In genomic region chr13:44663062-44663461, GRCm38 (mm10) we compare ENCODE assay signal across 12 mouse cellular contexts.
DNase-seq lines count a peak whose midpoint lies in the region; ATAC-seq and TF ChIP-seq lines count a peak whose summit lies in the region.
"Had no signal": no experiment of that assay in that cellular context is flagged by ENCODE, and none has a peak within 500 bp of the region (broad histone marks: within the 10 kb centered on the region; RNA-seq: fewer than 3 reads in every experiment).

No protein-coding gene starts in this region.

- no peak overlapping the region; the same call in 1 of the 2 replicates for H3K4me2 ChIP-seq in heart, embryonic 11.5 days
- H3K4me2 ChIP-seq in liver, embryonic 14.5 days (ENCODE audit: low read depth): peak overlapping the region; percentile 65
- no peak overlapping the region for H3K4me2 ChIP-seq in stomach, embryonic 14.5 days (replicated peaks; ENCODE audit: low read depth, low read length)

- H3K36me3 ChIP-seq in heart, embryonic 11.5 days (ENCODE audit: control insufficient read depth, insufficient read depth, low read length): no peaks in the 10 kb centered on the region
- no peaks in the 10 kb centered on the region for H3K36me3 ChIP-seq in heart, adult 2 months (ENCODE audit: control insufficient read depth, insufficient read depth, low read length)
- H3K36me3 ChIP-seq in liver, embryonic 14.5 days (replicated peaks; ENCODE audit: control insufficient read depth, insufficient read depth, low read depth): no peaks in the 10 kb centered on the region
- no peaks in the 10 kb centered on the region for H3K36me3 ChIP-seq in stomach, embryonic 14.5 days (ENCODE audit: control insufficient read depth, insufficient read depth, low read length)

- 67% methylated on average over 11 of the region's 11 CpGs for WGBS in heart, embryonic 11.5 days (ENCODE audit: insufficient replicate concordance)
- 68% methylated on average over 11 of the region's 11 CpGs for WGBS in heart, adult 2 months
- 9% methylated on average over 11 of the region's 11 CpGs for WGBS in liver, embryonic 14.5 days (ENCODE audit: insufficient replicate concordance)
- WGBS in stomach, embryonic 14.5 days: 53% methylated on average over 11 of the region's 11 CpGs

- intact Hi-C loops in heart, adult 2 months (cut with DNase I): no loop called here

- H3K9me3 ChIP-seq in heart, embryonic 11.5 days (replicated peaks; ENCODE audit: control insufficient read depth, low read length): no peaks in the 10 kb centered on the region
- no peaks in the 10 kb centered on the region for H3K9me3 ChIP-seq in liver, embryonic 14.5 days (ENCODE audit: control insufficient read depth, low read length)
- H3K9me3 ChIP-seq in stomach, embryonic 14.5 days (ENCODE audit: control insufficient read depth, low read depth, low read length): no peaks in the 10 kb centered on the region

- TF ChIP-seq EP300 in heart, adult 2 months (IDR thresholded peaks at IDR 0.05; ENCODE audit: insufficient read depth, low read depth, low read length): no peak
- TF ChIP-seq EP300 in liver, embryonic 14.5 days (IDR thresholded peaks at IDR 0.05; ENCODE audit: low read depth): peak; percentile 97

- no peak overlapping the region for H3K9ac ChIP-seq in heart, embryonic 11.5 days (ENCODE audit: low read depth, low read length)
- H3K9ac ChIP-seq in heart, adult 2 months (ENCODE audit: low read depth, low read length): no peak overlapping the region
- H3K9ac ChIP-seq in liver, embryonic 14.5 days (replicated peaks): peak overlapping the region; percentile 50
- no peak overlapping the region for H3K9ac ChIP-seq in stomach, embryonic 14.5 days (replicated peaks; ENCODE audit: low read depth, low read length)
- H3K9ac ChIP-seq: forebrain, postnatal 0 days had no signal

- no peaks in the 10 kb centered on the region for H3K79me2 ChIP-seq in heart, adult 2 months (replicated peaks; ENCODE audit: control insufficient read depth, insufficient read depth, low read length)

- no peaks in the 10 kb centered on the region for H3K27me3 ChIP-seq in heart, embryonic 11.5 days (ENCODE audit: control insufficient read depth, insufficient read depth, low read length)
- no peaks in the 10 kb centered on the region for H3K27me3 ChIP-seq in heart, adult 2 months (ENCODE audit: control insufficient read depth, insufficient read depth, low read length)
- no peaks in the 10 kb centered on the region for H3K27me3 ChIP-seq in liver, embryonic 14.5 days (ENCODE audit: control insufficient read depth, insufficient read depth, low read length)
- H3K27me3 ChIP-seq in stomach, embryonic 14.5 days (ENCODE audit: control insufficient read depth, insufficient read depth, low read length): no peaks in the 10 kb centered on the region

- DNase-seq in heart, adult 2 months: no peak
- peak; percentile 88 to 96 (median 94) for DNase-seq in liver, embryonic 14.5 days (ENCODE audit: low read depth in 3 of 3, low spot score in 3 of 3)
- no peak for DNase-seq in cerebellum, postnatal 14 days
- no peak for DNase-seq in cerebellum, adult 11-12 months
- no peak for DNase-seq in right cerebral cortex, adult 2 months (ENCODE audit: low spot score in 2 of 2)
- DNase-seq: cerebellum, postnatal 25 days; forebrain, postnatal 0 days; heart, postnatal 14 days; kidney, postnatal 4 days had no signal

- peak; percentile 65 for ATAC-seq in heart, embryonic 11.5 days (replicated peaks; ENCODE audit: insufficient number of reproducible peaks, low FRiP score, low TSS enrichment)
- peak; percentile 88 for ATAC-seq in erythroblast, adult 5-6 weeks (replicated peaks; ENCODE audit: low FRiP score, poor library complexity, severe bottlenecking)
- peak; percentile 93 for ATAC-seq in liver, embryonic 14.5 days (ENCODE audit: insufficient read depth)
- 0 out of 2 replicates have a peak, but pooled peaks have one; percentile 49 for ATAC-seq in stomach, embryonic 14.5 days (ENCODE audit: insufficient number of reproducible peaks, insufficient read depth, low FRiP score, low read depth)
- ATAC-seq: forebrain, postnatal 0 days had no signal

- TF ChIP-seq CTCF in heart, adult 2 months (IDR thresholded peaks at IDR 0.05): no peak
- 0 out of 2 replicates have a peak, but pooled peaks have one; percentile 10 for TF ChIP-seq CTCF in liver, embryonic 14.5 days (IDR thresholded peaks at IDR 0.05; ENCODE audit: low read depth)

- H3K27ac ChIP-seq in heart, embryonic 11.5 days (ENCODE audit: low read depth, low read length): peak overlapping the region; percentile 36; the same call in 1 of the 2 replicates
- no peak overlapping the region for H3K27ac ChIP-seq in heart, adult 2 months
- peak overlapping the region; percentile 33 for H3K27ac ChIP-seq in liver, embryonic 14.5 days
- H3K27ac ChIP-seq in stomach, embryonic 14.5 days (ENCODE audit: low read length): no peak overlapping the region

- H3K4me1 ChIP-seq in heart, embryonic 11.5 days (ENCODE audit: control insufficient read depth, insufficient read depth, low read length): no peaks in the 10 kb centered on the region
- no peaks in the 10 kb centered on the region for H3K4me1 ChIP-seq in heart, adult 2 months (ENCODE audit: control insufficient read depth, insufficient read depth, low read length)
- peaks cover 32 to 37% of the 10 kb centered on the region in 2 experiments for H3K4me1 ChIP-seq in liver, embryonic 14.5 days (replicated peaks; ENCODE audit: control insufficient read depth in 2 of 2, insufficient read depth in 2 of 2, low read length in 1 of 2)
- peaks cover 11% of the 10 kb centered on the region; the same call in 1 of the 2 replicates for H3K4me1 ChIP-seq in stomach, embryonic 14.5 days (ENCODE audit: control insufficient read depth, insufficient read depth, low read length)

- TF ChIP-seq POLR2A in heart, adult 2 months (IDR thresholded peaks at IDR 0.05; ENCODE audit: insufficient read depth, low read depth, low read length): no peak

- H3K4me3 ChIP-seq in heart, embryonic 11.5 days (ENCODE audit: low read depth, low read length): no peak overlapping the region
- no peak overlapping the region for H3K4me3 ChIP-seq in heart, adult 2 months
- peak overlapping the region; percentile 17; a peak in 2 of 4 replicates for H3K4me3 ChIP-seq in liver, embryonic 14.5 days (ENCODE audit: insufficient read depth in 1 of 2, low read depth in 2 of 2, low read length in 2 of 2)
- H3K4me3 ChIP-seq in stomach, embryonic 14.5 days (ENCODE audit: low read depth, low read length): no peak overlapping the region

Comparison
In these comparisons a context has a peak if more than half of its experiments do, and no peak if none do; other contexts are left out.
1. H3K27ac ChIP-seq: peak in heart, embryonic 11.5 days (single experiment) and liver, embryonic 14.5 days (single experiment); none in heart, adult 2 months (single experiment) and stomach, embryonic 14.5 days (single experiment).
2. H3K4me3 ChIP-seq: peak in liver, embryonic 14.5 days (2 of 2); none in heart, embryonic 11.5 days (single experiment), heart, adult 2 months (single experiment) and stomach, embryonic 14.5 days (single experiment).
3. DNase-seq: peak in liver, embryonic 14.5 days (3 of 3); none in heart, adult 2 months (0 of 2), cerebellum, postnatal 14 days (0 of 2), cerebellum, adult 11-12 months (single experiment) and right cerebral cortex, adult 2 months (0 of 2).
4. Peak in every context shown above with its lines, with median percentiles within 50 percentile points of each other: ATAC-seq.